Mouse (Mus musculus) effector memory CD4-positive, alpha-beta T cell, adult 7 months (primary cell): ENCODE results near the gene Ccl21b. TPM values are rescaled to one million over a fixed set of nuclear protein-coding genes. Genes with fewer than 3 reads are reported as not detected.

Experiments used
- polyA plus RNA-seq: library from polyadenylated mRNA; unstranded; fragments of 100-300 nt; shearing (Covaris generic); gene quantifications from one replicate; pipeline ENCODE4 v1.2.1, GENCODE M21; 2017

The Ccl21b gene
- polyA plus RNA-seq: not detected

DNA sequence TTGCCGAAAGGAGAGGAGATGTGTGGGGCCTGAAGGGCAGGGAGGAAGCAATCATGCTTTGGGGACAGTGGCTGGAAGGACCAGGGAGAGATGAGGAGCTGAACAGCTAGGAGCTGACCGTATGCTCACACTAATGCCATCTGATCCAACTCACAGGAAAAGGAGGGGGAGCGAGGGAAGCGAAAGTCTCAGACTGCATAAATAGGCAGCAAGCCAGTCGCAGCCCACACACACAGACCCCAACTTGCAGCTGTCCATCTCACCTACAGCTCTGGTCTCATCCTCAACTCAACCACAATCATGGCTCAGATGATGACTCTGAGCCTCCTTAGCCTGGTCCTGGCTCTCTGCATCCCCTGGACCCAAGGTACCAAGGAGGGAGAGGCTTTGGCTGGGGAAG lies at the start of gene Ccl21b:
Ccl21b (plus strand) TSS at position 301 of the 400 bp plus-strand sequence.

DNA sequence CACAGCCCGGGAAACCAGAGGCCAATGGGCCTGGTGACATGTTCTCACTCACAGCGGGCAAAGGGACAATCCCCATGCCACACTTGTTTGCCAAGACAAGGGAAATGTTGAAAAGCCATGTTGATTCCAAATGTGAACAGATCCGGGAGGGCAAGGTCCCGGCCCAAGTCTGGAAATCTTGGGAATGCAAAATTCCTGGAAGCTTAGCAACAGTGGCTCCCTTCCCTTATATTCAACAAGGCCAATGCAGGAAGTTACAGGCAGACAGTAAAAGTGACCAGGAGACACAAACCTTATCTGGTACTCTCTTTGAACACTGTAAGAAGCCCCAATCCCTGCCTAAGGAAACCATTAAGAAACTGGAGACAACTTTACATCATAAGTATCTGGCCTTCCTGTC lies 15.2 kb upstream of the Ccl21b start, which contains the start of gene Gm10600:
Gm10600 (plus strand) TSS at position 301 of the 400 bp plus-strand sequence.

DNA sequence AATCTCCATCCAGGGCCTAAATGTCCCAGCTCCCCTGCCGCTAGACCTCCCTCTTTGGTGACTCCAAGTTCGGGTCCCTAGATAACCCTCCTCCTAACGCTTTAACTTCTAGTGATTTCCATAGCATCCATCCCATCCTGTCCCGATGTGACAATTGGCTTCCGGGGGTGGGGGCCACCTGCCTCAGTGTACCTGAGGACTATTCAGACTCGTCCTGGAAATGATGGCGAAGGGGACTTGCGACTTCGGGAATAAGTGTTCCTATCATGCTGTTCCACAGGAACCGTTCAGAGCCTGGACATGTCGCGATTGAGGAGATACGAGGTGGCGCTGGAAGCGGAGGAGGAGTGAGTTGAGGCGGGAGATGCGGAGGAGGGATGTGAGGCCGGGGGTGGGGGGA lies 38.4 kb downstream of the Ccl21b start, which contains the start of gene Gm21953:
Gm21953 (plus strand) TSS at position 301 of the 400 bp plus-strand sequence.

Other genes with a start within 250 kb of the Ccl21b start
- gene Gm21093, start 221.0 kb upstream of the Ccl21b start, polyA plus RNA-seq: not detected
- gene Gm3893, start 164.6 kb upstream of the Ccl21b start, polyA plus RNA-seq: not detected
- gene Gm13304, start 140.9 kb upstream of the Ccl21b start, polyA plus RNA-seq: not detected
- gene Gm13306, start 102.3 kb upstream of the Ccl21b start, polyA plus RNA-seq: not detected
- gene Gm13305, start 87.2 kb upstream of the Ccl21b start, polyA plus RNA-seq: not detected
- gene Gm10600, start 15.1 kb upstream of the Ccl21b start, polyA plus RNA-seq: not detected
- gene Gm21953, start 38.5 kb downstream of the Ccl21b start, polyA plus RNA-seq: not detected
- gene Fam205a3, start 62.6 kb downstream of the Ccl21b start, polyA plus RNA-seq: not detected
- gene Gm21586, start 183.6 kb downstream of the Ccl21b start, polyA plus RNA-seq: not detected
- not detected for gene Gm2163, start 211.0 kb downstream of the Ccl21b start, polyA plus RNA-seq